Mouse (Mus musculus) intestine, postnatal 0 days (tissue): ENCODE data around the gene Phf21b. TPM values are rescaled to one million over a fixed set of nuclear protein-coding genes. Genes with fewer than 3 reads are reported as not detected.

Experiments
- ATAC-seq: fragments of 200-750 bp; cut with Nextera tagmentation; 2 replicates; pipeline ENCODE4 v1.8.0; 2017; ENCODE audit warnings: mild to moderate bottlenecking, moderate TSS enrichment, moderate library complexity
- H3K27ac ChIP-seq: fragments of 300-500 bp; sonication (generic); 2 replicates; pipeline ENCODE4 v1.5.1; 2014; ENCODE audit warnings: mild to moderate bottlenecking, low read depth, low read length, moderate library complexity
- H3K27me3 ChIP-seq: fragments of 300-500 bp; sonication (generic); replicated peaks from 2 replicates; pipeline ENCODE4 v1.6.1; 2014; ENCODE audit warnings: low read length, mixed read lengths; ENCODE audit not compliant: control insufficient read depth, insufficient read depth
- H3K36me3 ChIP-seq: fragments of 300-500 bp; sonication (generic); 2 replicates; pipeline ENCODE4 v1.6.1; 2014; ENCODE audit warnings: mild to moderate bottlenecking, moderate library complexity; ENCODE audit not compliant: control insufficient read depth, insufficient read depth
- H3K4me1 ChIP-seq: fragments of 300-500 bp; sonication (generic); replicated peaks from 2 replicates; pipeline ENCODE4 v1.6.1; 2014; ENCODE audit warnings: antibody characterized with exemption, low read length, mixed read lengths; ENCODE audit not compliant: control insufficient read depth, insufficient read depth
- H3K4me2 ChIP-seq: fragments of 300-500 bp; sonication (generic); replicated peaks from 2 replicates; pipeline ENCODE4 v1.6.1; 2014; ENCODE audit warnings: low read depth, mild to moderate bottlenecking, moderate library complexity
- H3K4me3 ChIP-seq: fragments of 300-500 bp; sonication (generic); 2 replicates; pipeline ENCODE4 v1.5.1; 2014; ENCODE audit warnings: low read depth, low read length
- H3K9ac ChIP-seq: fragments of 300-500 bp; sonication (generic); 2 replicates; pipeline ENCODE4 v1.6.1; 2014; ENCODE audit warnings: mild to moderate bottlenecking, low read depth, low read length
- H3K9me3 ChIP-seq: fragments of 300-500 bp; sonication (generic); 2 replicates; pipeline ENCODE4 v1.6.1; 2016; ENCODE audit warnings: mixed run types; ENCODE audit not compliant: control insufficient read depth
- CTCF ChIP-seq: sonication (generic); IDR thresholded peaks from 2 replicates; pipeline ENCODE4 v1.5.1; 2016; ENCODE audit warnings: low read depth, mild to moderate bottlenecking, control low read depth, antibody characterized with exemption, moderate library complexity
- WGBS: fragments of 180-500 bp; shearing (Covaris S2); extraction: QIAGEN DNeasy Blood & Tissue Kit; methylation state at CpG from one replicate; pipeline ENCODE4 v1.1.7; 2014; 5-methylcytosine and 5-hydroxymethylcytosine counted together
- polyA plus RNA-seq: library from polyadenylated mRNA; unstranded; fragments of >200 nt; fragmentation: Nextera tagmentation; extraction: Ambion mirVana; gene quantifications from 2 replicates; pipeline ENCODE4 v1.2.1, GENCODE M21; 2015

Phf21b gene
- polyA plus RNA-seq, 1 experiment from 2014 or later, result 0.38 TPM

GRCm38 (mm10) chr15:84852457-84853070, 3.3 kb downstream of the Phf21b start:
- 10% methylated on average over 10 of the region's 10 CpGs for WGBS
- Histone ChIP-seq H3K27ac (peak overlapping the region; percentile 74), H3K4me1 (0 out of 2 replicates have a peak, but pooled peaks cover 9% of the 10 kb centered on the region), H3K27me3 (0 out of 2 replicates have a peak, but pooled peaks cover 4% of the 10 kb centered on the region), H3K9me3 (no peaks in the 10 kb centered on the region), H3K4me2 (peak overlapping the region; percentile 100), H3K9ac (0 out of 2 replicates have a peak overlapping the region, but pooled peaks have one; percentile 17), H3K36me3 (no peaks in the 10 kb centered on the region), H3K4me3 (peak overlapping the region; percentile 71)
- no peak for TF ChIP-seq CTCF
- ATAC-seq, result no peak

- Histone ChIP-seq H3K4me2 (no peak overlapping the region), H3K9ac (no peak overlapping the region), H3K27me3 (0 out of 2 replicates have a peak, but pooled peaks cover 4% of the 10 kb centered on the region), H3K4me3 (no peak overlapping the region), H3K9me3 (no peaks in the 10 kb centered on the region), H3K27ac (no peak overlapping the region), H3K4me1 (0 out of 2 replicates have a peak, but pooled peaks cover 9% of the 10 kb centered on the region), H3K36me3 (no peaks in the 10 kb centered on the region)
- no peak for ATAC-seq
- peak; percentile 51 for TF ChIP-seq CTCF
- WGBS, result 91% methylated on average over 1 of the region's 1 CpGs
These were observed 5.5 kb downstream of the Phf21b start for GRCm38 (mm10) chr15:84850321-84850720.

GRCm38 (mm10) chr15:84846216-84846615, 9.6 kb downstream of the Phf21b start:
- Histone ChIP-seq H3K9ac (no peak overlapping the region), H3K27ac (no peak overlapping the region), H3K4me1 (peaks cover 9% of the 10 kb centered on the region; the same call in 1 of the 2 replicates), H3K4me3 (no peak overlapping the region), H3K9me3 (no peaks in the 10 kb centered on the region), H3K36me3 (no peaks in the 10 kb centered on the region), H3K27me3 (no peaks in the 10 kb centered on the region), H3K4me2 (no peak overlapping the region)
- 67% methylated on average over 3 of the region's 3 CpGs for WGBS
- no peak for ATAC-seq
- TF ChIP-seq CTCF, result no peak

GRCm38 (mm10) chr15:84844831-84845230, 11.0 kb downstream of the Phf21b start:
- no peak for ATAC-seq
- peaks cover 9% of the 10 kb centered on the region for H3K4me1 ChIP-seq
- no peak for TF ChIP-seq CTCF

GRCm38 (mm10) chr15:84843034-84843433, 12.8 kb downstream of the Phf21b start:
- H3K4me1 ChIP-seq, result peaks cover 6% of the 10 kb centered on the region
- no peak overlapping the region for H3K4me2 ChIP-seq
- H3K36me3 ChIP-seq, result no peaks in the 10 kb centered on the region
- H3K4me3 ChIP-seq, result no peak overlapping the region
- no peak for ATAC-seq
- WGBS, result 57% methylated on average over 10 of the region's 10 CpGs
- no peak overlapping the region for H3K9ac ChIP-seq
- H3K27me3 ChIP-seq, result no peaks in the 10 kb centered on the region
- TF ChIP-seq CTCF, result no peak
- no peak overlapping the region for H3K27ac ChIP-seq
- no peaks in the 10 kb centered on the region for H3K9me3 ChIP-seq

More at GRCm38 (mm10) chr15:84844831-84845230, 11.0 kb downstream of the Phf21b start:
- H3K27me3 ChIP-seq, result no peaks in the 10 kb centered on the region
- H3K9ac ChIP-seq, result no peak overlapping the region
- H3K9me3 ChIP-seq, result no peaks in the 10 kb centered on the region
- H3K36me3 ChIP-seq, result no peaks in the 10 kb centered on the region
- WGBS, result 77% methylated on average over 4 of the region's 4 CpGs
- H3K4me3 ChIP-seq, result no peak overlapping the region
- H3K27ac ChIP-seq, result no peak overlapping the region
- no peak overlapping the region for H3K4me2 ChIP-seq

- no peaks in the 10 kb centered on the region for H3K9me3 ChIP-seq
- no peak for TF ChIP-seq CTCF
- H3K9ac ChIP-seq, result no peak overlapping the region
- H3K27ac ChIP-seq, result no peak overlapping the region
- H3K4me3 ChIP-seq, result no peak overlapping the region
- no peak for ATAC-seq
- no peaks in the 10 kb centered on the region for H3K36me3 ChIP-seq
- WGBS, result 17% methylated on average over 19 of the region's 19 CpGs
- peaks cover 6% of the 10 kb centered on the region for H3K4me1 ChIP-seq
- H3K4me2 ChIP-seq, result 0 out of 2 replicates have a peak overlapping the region, but pooled peaks have one; percentile 21
- no peaks in the 10 kb centered on the region for H3K27me3 ChIP-seq
These were observed 13.7 kb downstream of the Phf21b start for GRCm38 (mm10) chr15:84841925-84842821.
